Mouse (Mus musculus): Measurements from ENCODE around the gene Ugt1a6a. TPM values are rescaled to one million over a fixed set of nuclear protein-coding genes. Genes with fewer than 3 reads are reported as not detected.

Ugt1a6a gene
- total RNA-seq, 2 experiments from 2014 or later: 4.0 to 4.1 TPM

GRCm38 (mm10) chr1:88245881-88246280, 111.3 kb downstream of the Ugt1a6a start:
- intact Hi-C loops (cut with DNase I): no loop called here

DNA sequence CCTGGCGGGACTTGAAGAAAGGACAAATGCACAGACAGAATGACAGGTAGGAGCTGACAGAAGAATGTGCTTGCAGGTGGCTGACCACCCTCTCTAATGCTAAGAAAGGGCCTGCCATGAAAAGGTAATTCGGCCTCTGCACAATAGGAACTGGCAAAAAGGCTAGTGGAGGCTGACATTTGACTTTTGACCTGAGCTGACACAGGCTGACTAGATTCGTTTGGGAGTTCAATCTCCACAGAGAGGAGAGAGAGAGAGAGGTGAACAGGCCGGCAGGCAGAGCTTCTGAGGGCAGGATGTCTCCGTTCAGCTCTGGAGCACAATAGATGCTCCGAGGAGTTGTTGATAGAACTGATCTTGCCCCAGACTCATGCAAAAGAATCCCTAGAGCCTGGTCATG, 111.8 kb downstream of the Ugt1a6a start:
- DNase-seq: no peak
- intact Hi-C loops (cut with DNase I): no loop called here

More at GRCm38 (mm10) chr1:88245881-88246280, 111.3 kb downstream of the Ugt1a6a start:
- DNase-seq: no peak

- intact Hi-C loops (cut with DNase I): no loop called here
- DNase-seq: no peak
Observed at GRCm38 (mm10) chr1:88247660-88248059, 113.1 kb downstream of the Ugt1a6a start.

GRCm38 (mm10) chr1:88248658-88249057, 114.0 kb downstream of the Ugt1a6a start:
- DNase-seq: no peak
- intact Hi-C loops (cut with DNase I): no loop called here

DNA sequence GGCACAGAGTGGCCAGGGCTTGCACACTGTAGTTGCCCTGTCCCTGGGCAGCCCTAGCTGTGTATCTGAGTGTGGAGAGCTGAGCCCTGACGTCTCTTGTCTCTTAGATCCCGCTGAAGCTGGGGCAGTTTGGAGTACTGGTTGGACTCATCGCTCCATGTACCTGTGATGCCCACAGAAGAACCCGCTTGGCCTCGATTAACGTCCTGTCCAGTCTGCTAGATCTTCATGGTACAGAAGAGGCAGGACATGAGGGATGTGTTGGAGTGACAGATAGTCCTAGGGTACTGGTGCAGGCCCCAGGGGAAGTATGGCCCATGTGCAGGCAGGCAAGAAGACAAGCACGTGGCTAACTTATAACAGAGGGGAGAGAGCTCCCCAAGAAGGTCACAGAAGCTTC, 115.0 kb downstream of the Ugt1a6a start:
- DNase-seq: no peak
- intact Hi-C loops (cut with DNase I): no loop called here

DNA sequence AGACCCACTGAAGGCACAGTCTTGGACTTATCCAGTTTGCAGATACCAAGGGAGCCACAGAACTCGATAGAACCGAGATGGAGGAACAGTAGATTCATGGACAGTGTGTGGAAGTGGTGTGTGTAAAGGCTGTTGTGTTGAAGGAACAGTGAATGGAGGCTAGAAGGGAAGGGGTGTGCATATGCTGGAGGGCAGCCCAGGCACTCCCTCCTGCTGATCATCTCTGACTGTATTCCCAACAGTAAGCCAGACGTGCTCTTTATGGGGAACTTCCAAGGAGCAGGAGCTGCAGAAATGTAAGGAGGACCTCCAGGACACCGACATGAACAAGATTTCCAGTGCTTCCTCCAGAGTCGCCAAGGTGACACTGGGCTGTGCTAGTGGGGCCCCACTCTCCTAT, 115.4 kb downstream of the Ugt1a6a start:
- no peak for DNase-seq
- intact Hi-C loops (cut with DNase I): no loop called here

DNA sequence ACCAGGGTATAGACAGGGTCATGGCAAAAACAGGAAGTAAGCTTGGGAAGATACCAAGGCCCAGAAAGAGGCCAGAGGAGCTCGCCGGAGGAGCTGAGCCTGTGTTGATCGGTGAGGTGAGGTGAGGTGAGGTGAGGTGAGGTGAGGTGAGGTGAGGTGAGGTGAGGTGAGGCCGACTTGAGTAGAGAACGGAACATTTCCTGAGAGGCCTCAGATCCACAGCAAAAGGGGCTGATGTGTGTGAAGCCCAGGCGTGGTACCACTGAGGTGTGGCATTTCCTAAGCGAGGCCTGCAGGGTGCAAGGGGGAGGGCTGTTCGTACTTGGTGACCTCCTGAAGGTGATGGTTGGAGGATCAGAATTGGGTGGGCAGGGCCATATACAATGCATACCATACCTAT, 118.5 kb downstream of the Ugt1a6a start:
- intact Hi-C loops (cut with DNase I): no loop called here
- DNase-seq: no peak

DNA sequence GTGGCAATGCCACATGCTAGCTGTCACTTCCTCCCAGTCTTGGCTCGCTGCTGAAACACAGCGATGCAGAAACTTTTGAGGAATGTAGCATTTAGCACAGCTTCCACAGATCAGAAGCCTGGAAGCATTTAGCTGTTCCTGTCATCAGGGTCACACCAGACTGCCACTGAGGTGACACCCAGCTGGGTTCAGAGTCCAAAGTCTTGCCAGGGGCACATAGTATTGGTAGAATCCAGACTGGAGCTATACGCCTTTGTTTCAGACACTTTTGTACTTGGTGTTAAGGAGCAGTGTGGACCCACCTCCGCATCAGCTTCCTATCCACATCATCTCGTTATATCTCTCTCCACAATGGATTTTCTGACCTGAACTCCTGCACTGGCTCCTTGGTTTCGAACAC, 118.9 kb downstream of the Ugt1a6a start:
- intact Hi-C loops (cut with DNase I): no loop called here
- DNase-seq: no peak

GRCm38 (mm10) chr1:88254793-88255465, 120.3 kb downstream of the Ugt1a6a start:
- DNase-seq: no peak
- intact Hi-C loops (cut with DNase I): no loop called here

DNA sequence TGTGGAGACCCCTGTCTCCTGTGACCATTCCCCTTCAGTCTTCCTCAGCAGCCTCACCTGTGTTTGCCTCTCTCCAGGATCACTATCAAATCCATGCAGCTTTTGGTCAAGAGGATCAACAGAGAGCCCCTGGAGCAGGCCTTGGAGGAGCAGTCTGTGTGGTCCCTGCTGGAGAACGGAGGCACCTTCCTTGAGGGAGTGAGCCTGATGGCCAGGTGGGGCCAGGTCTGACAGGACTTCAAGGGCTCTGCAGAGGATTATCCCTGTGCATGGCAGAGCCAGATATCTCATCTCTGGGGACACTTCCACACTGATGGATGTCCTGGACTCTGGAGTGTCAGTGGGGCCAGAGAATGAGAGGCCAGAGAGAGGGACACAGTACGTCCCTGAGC, 120.9 kb downstream of the Ugt1a6a start:
- DNase-seq: no peak
- intact Hi-C loops (cut with DNase I): no loop called here

DNA sequence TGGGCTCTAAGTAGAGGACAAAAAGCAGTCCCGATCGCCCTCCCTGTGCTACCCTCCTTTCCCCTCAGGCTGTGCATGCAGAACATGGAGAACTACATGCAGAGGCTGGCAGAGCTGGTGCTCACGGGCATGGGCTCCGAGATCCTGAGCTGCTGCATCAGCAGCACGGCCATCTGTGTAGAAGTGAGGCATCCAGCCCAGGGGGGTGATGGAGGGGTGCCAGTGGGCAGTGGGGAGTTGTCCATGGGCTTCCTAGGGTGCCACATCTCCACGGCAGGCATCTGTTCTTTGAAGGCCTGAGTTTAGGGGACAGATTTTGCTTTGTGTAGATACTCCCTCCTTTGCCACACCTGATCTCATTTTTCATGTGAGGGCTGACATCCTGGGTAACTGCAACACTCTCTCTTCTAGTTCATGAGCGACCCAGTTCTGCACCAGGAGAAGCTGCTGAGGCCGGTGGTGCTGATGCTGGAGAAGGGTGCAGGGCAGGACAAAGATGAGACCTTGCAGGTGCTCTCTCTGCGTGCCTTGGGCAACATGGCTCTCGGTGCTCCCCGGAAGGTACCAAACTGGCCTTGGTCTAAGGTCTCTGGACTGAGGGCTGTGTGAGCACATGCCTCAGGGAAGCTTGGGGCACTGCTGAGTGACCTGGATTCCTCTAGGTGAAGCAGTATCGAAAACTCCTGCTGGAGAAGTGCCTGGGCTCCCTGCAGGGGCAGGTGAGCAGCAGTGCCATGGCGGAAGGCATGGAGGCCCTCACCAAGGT, 121.6 kb downstream of the Ugt1a6a start:
- intact Hi-C loops (cut with DNase I): no loop called here

DNA sequence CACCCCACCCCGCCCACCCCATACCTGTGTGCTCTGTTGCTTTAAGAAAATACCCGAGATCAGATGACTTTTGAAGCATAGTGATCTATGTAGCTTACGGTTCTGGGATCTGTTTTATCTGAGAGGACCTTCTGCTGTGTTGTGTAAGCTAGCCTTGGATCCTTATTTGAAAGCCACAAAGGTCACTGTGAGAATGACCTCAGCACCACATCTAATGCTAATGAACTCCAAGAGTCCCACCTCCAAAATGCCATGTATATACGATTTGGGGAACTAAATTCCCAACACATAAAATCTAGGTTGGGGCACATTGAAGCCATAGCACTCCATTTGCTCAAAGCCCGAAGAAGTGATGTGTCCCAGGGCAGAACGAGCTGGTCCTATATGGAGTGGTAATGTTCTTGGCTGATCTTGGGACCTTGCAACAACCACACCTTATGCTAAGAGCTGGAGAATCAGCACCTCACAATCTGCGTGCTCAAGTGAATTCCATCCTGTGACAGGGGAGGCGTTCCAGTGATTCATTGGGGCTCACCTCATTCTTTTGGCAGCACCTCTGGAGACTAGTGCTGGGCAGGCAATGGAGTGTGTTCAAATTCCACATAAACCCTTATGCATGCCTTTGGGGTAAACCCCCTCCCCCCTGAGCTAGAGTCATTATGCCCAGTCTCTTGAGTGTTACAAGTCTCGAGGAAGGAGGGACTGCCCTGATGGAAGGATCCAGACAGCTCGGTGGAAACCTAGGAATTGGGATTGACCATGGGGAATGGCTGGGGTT, 122.5 kb downstream of the Ugt1a6a start:
- no peak for DNase-seq
- intact Hi-C loops (cut with DNase I): no loop called here

More for the DNA sequence above, 121.6 kb downstream of the Ugt1a6a start:
- no peak for DNase-seq

DNA sequence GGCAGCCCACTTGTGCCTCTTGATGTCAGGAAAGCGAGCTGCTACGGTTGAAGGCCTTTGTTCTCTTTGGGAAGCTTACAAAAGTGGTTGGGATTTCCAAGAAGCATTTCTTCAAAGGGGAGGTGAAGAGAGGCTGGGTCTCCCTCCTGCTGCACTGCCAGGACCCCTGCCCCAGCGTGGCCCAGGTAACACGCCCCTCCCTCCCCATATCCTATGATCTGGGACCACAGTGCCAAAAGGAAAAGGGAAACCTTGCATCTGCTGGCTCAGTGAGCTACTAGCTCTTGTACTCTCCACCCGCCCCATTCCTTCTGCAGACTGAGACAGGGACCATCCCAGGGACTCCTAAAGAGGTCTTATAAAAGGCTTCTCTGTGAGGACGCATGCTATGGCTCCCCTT, 123.1 kb downstream of the Ugt1a6a start:
- DNase-seq: no peak
- intact Hi-C loops (cut with DNase I): no loop called here

GRCm38 (mm10) chr1:88258361-88258760, 123.8 kb downstream of the Ugt1a6a start:
- DNase-seq: no peak
- intact Hi-C loops (cut with DNase I): no loop called here

- intact Hi-C loops (cut with DNase I): no loop called here
- no peak for DNase-seq
Observed at GRCm38 (mm10) chr1:88258881-88259642, 124.5 kb downstream of the Ugt1a6a start.

DNA sequence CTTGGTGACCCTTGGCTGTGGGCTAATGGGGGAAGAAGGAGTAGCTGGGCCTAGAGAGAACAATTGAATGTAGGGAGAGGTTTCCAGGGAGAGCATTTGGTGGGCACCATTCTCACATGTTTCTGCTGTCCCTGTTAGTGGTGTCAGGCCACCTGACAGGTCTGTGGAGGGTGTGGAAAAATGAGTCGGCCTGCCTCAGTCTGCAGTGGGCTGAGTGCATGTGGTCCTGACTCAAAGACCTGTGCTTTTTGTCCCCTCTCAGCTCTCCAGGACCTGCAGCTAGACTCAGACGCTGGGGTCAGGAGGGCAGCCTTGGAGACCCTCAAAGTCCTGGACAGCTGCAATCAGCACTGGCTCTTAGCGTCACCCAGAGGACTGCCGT, 125.0 kb downstream of the Ugt1a6a start:
- intact Hi-C loops (cut with DNase I): no loop called here

GRCm38 (mm10) chr1:88260114-88260513, 125.5 kb downstream of the Ugt1a6a start:
- intact Hi-C loops (cut with DNase I): no loop called here
- no peak for DNase-seq

More for the DNA sequence above, 125.0 kb downstream of the Ugt1a6a start:
- DNase-seq: no peak

- DNase-seq: no peak
Observed at GRCm38 (mm10) chr1:88260604-88261377, 126.2 kb downstream of the Ugt1a6a start.

DNA sequence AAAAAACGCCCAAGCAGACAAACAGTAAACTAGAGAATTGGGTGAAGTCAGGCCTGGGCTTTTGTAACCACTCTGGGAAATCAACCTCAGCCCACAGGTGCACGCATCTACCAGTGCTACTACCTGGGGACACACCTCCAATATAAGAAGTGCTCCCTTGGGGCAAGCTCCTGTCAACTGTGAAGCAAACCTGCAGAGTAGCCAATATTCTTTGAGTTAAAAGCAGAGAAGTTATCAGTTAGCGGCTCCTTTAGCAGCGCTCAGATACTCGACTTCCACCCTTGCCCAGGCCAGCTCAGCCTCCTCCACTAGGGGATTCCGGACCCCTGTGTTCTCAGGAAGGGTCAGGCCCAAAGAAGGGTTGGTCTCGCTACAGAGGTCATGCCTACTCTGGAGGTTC, 127.1 kb downstream of the Ugt1a6a start:
- no peak for DNase-seq
- intact Hi-C loops (cut with DNase I): no loop called here

More at GRCm38 (mm10) chr1:88260604-88261377, 126.2 kb downstream of the Ugt1a6a start:
- intact Hi-C loops (cut with DNase I): no loop called here

- intact Hi-C loops (cut with DNase I): no loop called here
- DNase-seq: no peak
Observed at GRCm38 (mm10) chr1:88262255-88262654, 127.6 kb downstream of the Ugt1a6a start.
